Mouse (Mus musculus) intestine, embryonic 16.5 days (tissue): ENCODE results near the gene Agps. TPM values are rescaled to one million over a fixed set of nuclear protein-coding genes. Genes with fewer than 3 reads are reported as not detected.
"Not testable (repeated sequence)": the region's sequence is repeated elsewhere in the genome, so short reads cannot be mapped to it uniquely, and the experiment has no call there.

Experiments used
- ATAC-seq: fragments of 200-750 bp; cut with Nextera tagmentation; 2 replicates; pipeline ENCODE4 v1.8.0; 2017; ENCODE audit warnings: moderate TSS enrichment, moderate library complexity
- H3K27ac ChIP-seq: fragments of 300-500 bp; sonication (generic); 2 replicates; pipeline ENCODE4 v1.5.1; 2014; ENCODE audit warnings: mild to moderate bottlenecking, low read length
- H3K27me3 ChIP-seq: fragments of 300-500 bp; sonication (generic); replicated peaks from 2 replicates; pipeline ENCODE4 v1.6.1; 2014; ENCODE audit warnings: low read length, control low read depth, mixed read lengths; ENCODE audit not compliant: control insufficient read depth, insufficient read depth
- H3K36me3 ChIP-seq: fragments of 300-500 bp; sonication (generic); 2 replicates; pipeline ENCODE4 v1.6.1; 2014; ENCODE audit warnings: low read length, control low read depth; ENCODE audit not compliant: control insufficient read depth, insufficient read depth
- H3K4me1 ChIP-seq: fragments of 300-500 bp; sonication (generic); 2 replicates; pipeline ENCODE4 v1.6.1; 2014; ENCODE audit warnings: low read length, control low read depth, mixed read lengths; ENCODE audit not compliant: control insufficient read depth, insufficient read depth
- H3K4me2 ChIP-seq: fragments of 300-500 bp; sonication (generic); 2 replicates; pipeline ENCODE4 v1.6.1; 2014; ENCODE audit warnings: low read depth, low read length, control low read depth
- H3K4me3 ChIP-seq: fragments of 300-500 bp; sonication (generic); 2 replicates; pipeline ENCODE4 v1.5.1; 2014; ENCODE audit warnings: mild to moderate bottlenecking, low read length
- H3K9ac ChIP-seq: fragments of 300-500 bp; sonication (generic); 2 replicates; pipeline ENCODE4 v1.6.1; 2014; ENCODE audit warnings: low read depth, low read length
- H3K9me3 ChIP-seq: fragments of 300-500 bp; sonication (generic); 2 replicates; pipeline ENCODE4 v1.6.1; 2016; ENCODE audit warnings: low read length, control low read depth; ENCODE audit not compliant: control insufficient read depth
- WGBS: fragments of 180-500 bp; shearing (Covaris S2); extraction: QIAGEN DNeasy Blood & Tissue Kit; methylation state at CpG from one replicate; pipeline ENCODE4 v1.1.7; 2014; 5-methylcytosine and 5-hydroxymethylcytosine counted together
- polyA plus RNA-seq: library from polyadenylated mRNA; unstranded; fragments of >200 nt; fragmentation: Nextera tagmentation; extraction: Ambion mirVana; gene quantifications from 2 replicates; pipeline ENCODE4 v1.2.1, GENCODE M21; 2015

Agps gene
- polyA plus RNA-seq, 1 experiment from 2014 or later, result 18.3 TPM

DNA sequence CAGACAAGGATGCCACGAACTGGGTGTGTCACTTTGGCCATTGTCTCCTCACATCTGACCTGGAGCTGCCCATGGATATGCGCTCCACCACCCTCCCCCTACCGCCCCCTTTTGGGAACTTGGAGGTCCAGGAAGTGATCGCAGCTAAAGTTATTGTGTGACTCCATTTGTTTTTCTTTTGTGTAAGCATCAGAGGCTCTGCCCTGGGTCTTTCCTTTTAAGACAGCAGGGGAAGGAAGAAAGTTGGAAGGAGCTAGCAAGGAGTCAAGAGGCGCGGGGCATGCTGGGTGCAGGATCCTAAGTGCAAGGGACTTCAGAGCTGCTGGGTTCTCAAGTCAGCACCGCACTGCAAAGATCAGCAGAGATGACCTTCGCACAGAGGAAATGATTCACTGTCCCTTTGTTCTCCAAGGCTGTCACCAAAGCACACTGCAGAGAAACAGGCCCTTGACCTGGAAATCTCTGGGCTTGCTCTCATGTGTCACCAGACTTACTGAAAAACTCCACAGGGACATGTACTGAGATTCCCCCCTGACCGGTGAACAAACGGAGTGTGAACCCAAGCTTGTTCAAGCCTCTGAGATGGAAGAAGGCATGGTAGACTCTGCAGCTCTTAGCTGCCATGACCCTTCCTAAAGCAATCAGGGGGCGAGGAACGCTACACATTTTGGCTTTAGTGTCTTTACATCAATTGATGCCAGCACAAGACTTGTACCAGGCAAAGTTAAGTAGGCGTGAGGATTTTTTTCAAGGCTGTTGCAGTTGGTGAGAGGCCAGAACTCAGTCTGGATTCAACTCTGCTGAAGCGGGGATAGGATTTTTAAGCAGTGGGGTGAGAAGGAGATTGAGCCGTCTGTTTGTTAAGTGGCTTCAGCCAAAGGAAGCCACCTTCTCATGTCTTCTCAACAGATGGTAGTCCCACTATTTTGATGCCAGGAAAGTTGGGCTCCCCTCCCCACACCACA is 128.7 kb downstream of the Agps start:
- H3K9ac ChIP-seq, result peak overlapping the region; percentile 20

GRCm38 (mm10) chr2:75963211-75963840 is 131.3 kb downstream of the Agps start:
- H3K27ac ChIP-seq, result no peak overlapping the region
- WGBS, result 67% methylated on average over 10 of the region's 10 CpGs
- H3K9ac ChIP-seq, result no peak overlapping the region
- ATAC-seq, result no peak
- H3K4me2 ChIP-seq, result no peak overlapping the region
- H3K4me1 ChIP-seq, result peaks cover 22% of the 10 kb centered on the region
- H3K27me3 ChIP-seq, result no peaks in the 10 kb centered on the region
- no peaks in the 10 kb centered on the region for H3K9me3 ChIP-seq
- H3K36me3 ChIP-seq, result no peaks in the 10 kb centered on the region
- no peak overlapping the region for H3K4me3 ChIP-seq

More for the DNA sequence above, 128.7 kb downstream of the Agps start:
- Histone ChIP-seq H3K9me3 (no peaks in the 10 kb centered on the region), H3K36me3 (no peaks in the 10 kb centered on the region), H3K4me2 (peak overlapping the region; percentile 36; the same call in 1 of the 2 replicates), H3K4me1 (peaks cover 22% of the 10 kb centered on the region), H3K4me3 (no peak overlapping the region), H3K27me3 (no peaks in the 10 kb centered on the region), H3K27ac (peak overlapping the region; percentile 59; the same call in 1 of the 2 replicates)
- ATAC-seq, result peak; percentile 70
- 55% methylated on average over 15 of the region's 15 CpGs for WGBS

DNA sequence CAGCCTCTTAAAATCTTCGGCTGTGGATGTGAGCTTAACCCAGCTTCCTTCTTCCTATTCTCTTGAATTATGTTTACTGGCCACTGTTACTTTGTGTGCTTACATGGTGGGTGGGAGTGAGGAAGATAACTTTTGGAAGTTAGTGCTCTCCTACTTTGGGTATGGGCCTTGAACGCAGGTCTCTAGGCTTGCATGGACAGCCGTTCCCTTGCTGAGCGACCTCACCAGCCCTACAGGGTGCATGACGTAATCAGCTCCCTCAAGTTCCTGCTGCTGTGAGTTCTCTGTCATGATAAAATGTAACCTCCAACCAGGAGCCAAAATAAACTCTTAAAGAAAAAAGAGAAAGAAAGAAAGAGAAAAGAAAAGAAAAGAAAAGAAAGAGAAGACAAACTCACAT is 132.1 kb downstream of the Agps start:
- WGBS, result 66% methylated on average over 5 of the region's 5 CpGs
- no peak overlapping the region for H3K27ac ChIP-seq

GRCm38 (mm10) chr2:75964512-75964911 is 132.5 kb downstream of the Agps start:
- no peak overlapping the region for H3K27ac ChIP-seq
- no peak overlapping the region for H3K9ac ChIP-seq

More for the DNA sequence above, 132.1 kb downstream of the Agps start:
- no peak overlapping the region for H3K4me3 ChIP-seq
- peak overlapping the region; percentile 45; the same call in 1 of the 2 replicates for H3K4me2 ChIP-seq
- no peak for ATAC-seq
- H3K27me3 ChIP-seq, result no peaks in the 10 kb centered on the region
- H3K4me1 ChIP-seq, result peaks cover 22% of the 10 kb centered on the region
- no peak overlapping the region for H3K9ac ChIP-seq
- H3K9me3 ChIP-seq, result no peaks in the 10 kb centered on the region
- no peaks in the 10 kb centered on the region for H3K36me3 ChIP-seq

GRCm38 (mm10) chr2:75964972-75965371 is 133.0 kb downstream of the Agps start:
- Histone ChIP-seq H3K36me3 (no peaks in the 10 kb centered on the region), H3K9ac (no peak overlapping the region), H3K4me3 (peak overlapping the region; percentile 25), H3K27ac (no peak overlapping the region), H3K27me3 (no peaks in the 10 kb centered on the region), H3K4me1 (peaks cover 14% of the 10 kb centered on the region), H3K4me2 (peak overlapping the region; percentile 45), H3K9me3 (no peaks in the 10 kb centered on the region)
- WGBS, result 18% methylated on average over 5 of the region's 5 CpGs
- peak; percentile 37; the same call in 1 of the 2 replicates for ATAC-seq

More at GRCm38 (mm10) chr2:75964512-75964911, 132.5 kb downstream of the Agps start:
- Histone ChIP-seq H3K4me1 (peaks cover 18% of the 10 kb centered on the region), H3K4me2 (peak overlapping the region; percentile 45), H3K27me3 (no peaks in the 10 kb centered on the region), H3K36me3 (no peaks in the 10 kb centered on the region), H3K4me3 (peak overlapping the region; percentile 25), H3K9me3 (no peaks in the 10 kb centered on the region)
- WGBS, result 11% methylated on average over 14 of the region's 14 CpGs
- ATAC-seq, result peak; percentile 60; the same call in 1 of the 2 replicates

DNA sequence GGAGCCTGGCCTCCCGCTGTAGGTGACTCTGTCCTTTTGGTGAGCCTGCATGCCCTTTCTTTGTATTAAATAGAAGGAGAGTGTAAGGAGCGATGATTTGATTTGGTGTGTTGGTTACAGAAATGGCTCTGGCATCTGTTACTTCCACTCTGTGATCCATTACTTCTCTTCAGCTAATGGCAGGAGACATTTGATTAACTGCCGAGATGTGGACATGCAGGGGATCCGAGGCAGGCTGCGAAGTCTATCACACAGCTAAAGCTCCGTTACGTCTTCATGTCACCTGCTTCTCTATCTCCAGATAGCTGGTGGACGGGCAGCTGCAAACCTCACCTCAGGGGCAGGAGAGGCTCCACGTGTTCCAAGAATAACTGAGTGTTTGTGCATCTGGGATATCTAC is 142.2 kb downstream of the Agps start:
- H3K9ac ChIP-seq, result no peak overlapping the region
- no peaks in the 10 kb centered on the region for H3K4me1 ChIP-seq
- no peaks in the 10 kb centered on the region for H3K9me3 ChIP-seq
- H3K4me2 ChIP-seq, result no peak overlapping the region
- H3K36me3 ChIP-seq, result no peaks in the 10 kb centered on the region
- ATAC-seq, result no peak
- 65% methylated on average over 9 of the region's 9 CpGs for WGBS
- no peak overlapping the region for H3K4me3 ChIP-seq
- no peak overlapping the region for H3K27ac ChIP-seq
- H3K27me3 ChIP-seq, result no peaks in the 10 kb centered on the region

DNA sequence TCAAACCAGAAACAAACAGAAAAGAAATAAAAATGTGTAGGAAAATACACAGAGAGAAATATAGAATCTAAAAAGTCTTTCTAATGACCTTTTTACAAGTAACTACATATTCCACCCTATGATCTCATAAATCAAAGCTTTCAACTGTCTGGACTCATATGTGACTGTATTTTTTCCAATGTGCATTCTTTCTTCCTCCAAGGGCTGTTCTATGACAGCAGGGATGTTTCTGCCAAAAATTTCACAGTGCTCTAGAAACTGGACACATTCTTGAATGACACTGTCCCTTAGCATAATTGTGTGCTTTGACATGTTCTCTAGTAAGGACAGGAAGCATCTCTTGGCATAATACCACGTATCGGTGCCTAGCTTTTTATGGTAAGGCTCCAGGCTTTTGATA is 144.1 kb downstream of the Agps start:
- H3K9me3 ChIP-seq, H3K27me3 ChIP-seq, ATAC-seq, H3K4me1 ChIP-seq, H3K27ac ChIP-seq, H3K9ac ChIP-seq, H3K36me3 ChIP-seq, H3K4me2 ChIP-seq, H3K4me3 ChIP-seq: not testable (repeated sequence)
- 82% methylated on average over 2 of the region's 2 CpGs for WGBS

DNA sequence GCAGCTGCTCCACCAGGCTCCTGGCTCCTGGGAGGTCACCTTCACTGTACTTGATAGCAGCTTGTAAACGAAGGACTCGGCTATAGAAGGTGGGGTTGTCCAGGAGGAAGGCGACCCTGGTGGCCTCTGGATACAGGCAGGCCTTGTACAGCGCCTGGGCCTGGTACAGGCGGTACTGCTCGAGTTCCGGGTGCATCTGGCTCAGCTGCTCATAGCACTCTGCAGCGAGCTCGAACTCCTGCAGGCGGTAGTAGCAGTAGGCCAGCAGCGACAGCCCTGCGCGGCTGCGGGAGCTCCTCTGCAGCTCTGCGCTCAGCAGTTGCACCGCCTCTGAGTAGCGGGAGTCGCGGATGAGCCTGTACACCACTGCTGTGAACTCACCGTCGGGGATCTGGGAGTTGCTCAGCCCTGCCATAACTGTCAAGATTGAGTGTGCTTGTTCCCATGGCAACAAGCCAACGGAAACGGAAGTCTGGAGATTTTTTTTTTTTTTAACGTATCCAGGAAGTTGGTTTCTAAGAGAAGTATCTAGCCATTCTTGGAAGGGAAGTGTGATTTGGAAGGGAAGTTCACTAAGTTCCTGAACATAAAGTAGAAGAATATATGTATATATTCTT is 145.9 kb downstream of the Agps start, which contains the start of gene Ttc30a2:
TSS of gene Ttc30a2 (minus strand) at position 419 of the 617 bp plus-strand sequence.
- not testable (repeated sequence) for ATAC-seq, H3K4me2 ChIP-seq, H3K4me1 ChIP-seq, H3K36me3 ChIP-seq, H3K27me3 ChIP-seq, H3K4me3 ChIP-seq, H3K9me3 ChIP-seq, H3K9ac ChIP-seq, H3K27ac ChIP-seq
- 27% methylated on average over 20 of the region's 24 CpGs for WGBS
